Mouse (Mus musculus) liver, embryonic 14.5 days (tissue): Measurements from ENCODE around the gene Marcksl1. TPM values are rescaled to one million over a fixed set of nuclear protein-coding genes. Genes with fewer than 3 reads are reported as not detected.
"Not testable (repeated sequence)": the region's sequence is repeated elsewhere in the genome, so short reads cannot be mapped to it uniquely, and the experiment has no call there.

ENCODE experiments used
- ATAC-seq: fragments of 200-750 bp; cut with Nextera tagmentation; 2 replicates; pipeline ENCODE4 v1.8.0; 2017; ENCODE audit warnings: moderate number of reproducible peaks, mild to moderate bottlenecking, moderate library complexity; ENCODE audit not compliant: insufficient read depth
- DNase-seq, 3 experiments: peaks; one replicate each; pipeline ENCODE4 v3.0.0-alpha.2; 2012 to 2013; ENCODE audit warnings: low read depth in 3 of 3, low spot score in 3 of 3
- H3K27ac ChIP-seq: fragments of 300-500 bp; sonication (generic); 2 replicates; pipeline ENCODE4 v1.5.1; 2014; ENCODE audit warnings: moderate library complexity, mild to moderate bottlenecking, control low read depth, inconsistent platforms
- H3K27me3 ChIP-seq: fragments of 300-500 bp; sonication (generic); 2 replicates; pipeline ENCODE4 v1.6.1; 2014; ENCODE audit warnings: mild to moderate bottlenecking, low read length, moderate library complexity; ENCODE audit not compliant: control insufficient read depth, insufficient read depth
- H3K36me3 ChIP-seq: fragments of 300-500 bp; sonication (generic); replicated peaks from 2 replicates; pipeline ENCODE4 v1.6.1; 2014; ENCODE audit warnings: low read depth; ENCODE audit not compliant: control insufficient read depth, insufficient read depth
- H3K4me1 ChIP-seq, 2 experiments: fragments of 200-500 bp in 1 of 2; fragments of 300-500 bp in 1 of 2; sonication (generic) in 1 of 2; replicated peaks; 2 replicates each; pipeline ENCODE4 v1.6.1; 2012 to 2014; ENCODE audit warnings: antibody characterized with exemption in 1 of 2, inconsistent platforms in 1 of 2, low read length in 1 of 2; ENCODE audit not compliant: control insufficient read depth in 2 of 2, insufficient read depth in 2 of 2
- H3K4me2 ChIP-seq: fragments of 300-500 bp; sonication (generic); 2 replicates; pipeline ENCODE4 v1.6.1; 2014; ENCODE audit warnings: low read depth, mild to moderate bottlenecking, control low read depth, moderate library complexity
- H3K4me3 ChIP-seq, 2 experiments: fragments of 200-500 bp in 1 of 2; fragments of 300-500 bp in 1 of 2; sonication (generic) in 1 of 2; 2 replicates each; pipeline ENCODE4 v1.5.1; 2012 to 2014; ENCODE audit warnings: low read depth in 2 of 2, low read length in 2 of 2, mild to moderate bottlenecking in 2 of 2, control low read depth in 1 of 2, inconsistent platforms in 1 of 2, moderate library complexity in 1 of 2; ENCODE audit not compliant: insufficient read depth in 1 of 2
- H3K9ac ChIP-seq: fragments of 300-500 bp; sonication (generic); replicated peaks from 2 replicates; pipeline ENCODE4 v1.6.1; 2014; ENCODE audit warnings: mild to moderate bottlenecking, control low read depth, moderate library complexity
- H3K9me3 ChIP-seq: fragments of 300-500 bp; sonication (generic); 2 replicates; pipeline ENCODE4 v1.6.1; 2016; ENCODE audit warnings: low read length, mixed read lengths; ENCODE audit not compliant: control insufficient read depth
- CTCF ChIP-seq: IDR thresholded peaks from 2 replicates; pipeline ENCODE4 v1.5.1; 2016; ENCODE audit warnings: antibody characterized with exemption, low read depth, control low read depth
- EP300 ChIP-seq: IDR thresholded peaks from 2 replicates; pipeline ENCODE4 v1.6.1; 2016; ENCODE audit warnings: antibody characterized with exemption, low read depth
- WGBS: fragments of 180-500 bp; shearing (Covaris S2); extraction: QIAGEN DNeasy Blood & Tissue Kit; methylation state at CpG from one replicate; pipeline ENCODE4 v1.1.7; 2014; ENCODE audit not compliant: insufficient replicate concordance; 5-methylcytosine and 5-hydroxymethylcytosine counted together
- polyA plus RNA-seq, 2 experiments: library from polyadenylated mRNA; depleted of rRNA in 1 of 2; stranded (reverse) in 1 of 2; unstranded in 1 of 2; fragments of >200 nt; fragmentation: Nextera tagmentation in 1 of 2; extraction: Ambion mirVana in 1 of 2; gene quantifications; 2 replicates each; pipeline versions ENCODE4 v1.2.1 to v1.2.3; 2012 to 2014

Gene Marcksl1
- polyA plus RNA-seq, 2 experiments: 34.8 to 38.2 TPM

- peaks cover 13 to 14% of the 10 kb centered on the region in 2 experiments for H3K4me1 ChIP-seq
- TF ChIP-seq EP300: no peak
- TF ChIP-seq CTCF: peak; percentile 59
- DNase-seq: peak in 2 of 3 experiments; percentile 47 to 54
Measured at GRCm38 (mm10) chr4:129541868-129542591, 28.6 kb downstream of the Marcksl1 start.

GRCm38 (mm10) chr4:129542592-129543141 is 29.3 kb downstream of the Marcksl1 start, which contains the start of gene Hdac1:
Hdac1 (minus strand) TSS chr4:129542713.
- TF ChIP-seq EP300 (0 out of 2 replicates have a peak, but pooled peaks have one; percentile 22), CTCF (0 out of 2 replicates have a peak, but pooled peaks have one; percentile 24)
- DNase-seq: peak; percentile 96 to 97 (median 96)
- Histone ChIP-seq H3K9ac (peak within 1 kb of the TSS; percentile 96), H3K4me2 (peak within 1 kb of the TSS; percentile 95), H3K4me1 (peaks cover 13 to 18% of the 10 kb centered on the region in 2 experiments), H3K4me3 (peak within 1 kb of the TSS; percentile 89 to 90), H3K27me3 (no peaks in the 10 kb centered on the region), H3K36me3 (peaks cover 6% of the 10 kb centered on the region; the same call in 1 of the 2 replicates), H3K9me3 (no peaks in the 10 kb centered on the region), H3K27ac (peak within 1 kb of the TSS; percentile 84)
- 1% methylated on average over 46 of the region's 46 CpGs for WGBS
- peak; percentile 99 for ATAC-seq

More at GRCm38 (mm10) chr4:129541868-129542591, 28.6 kb downstream of the Marcksl1 start:
- peak overlapping the region; percentile 96 for H3K9ac ChIP-seq
- 0 out of 2 replicates have a peak, but pooled peaks have one; percentile 1 for ATAC-seq
- H3K4me3 ChIP-seq: peak overlapping the region; percentile 89 to 90
- peak overlapping the region; percentile 95 for H3K4me2 ChIP-seq
- H3K27ac ChIP-seq: peak overlapping the region; percentile 76
- H3K36me3 ChIP-seq: peaks cover 6% of the 10 kb centered on the region; the same call in 1 of the 2 replicates
- no peaks in the 10 kb centered on the region for H3K9me3 ChIP-seq
- H3K27me3 ChIP-seq: no peaks in the 10 kb centered on the region
- under 1% methylated on average over 30 of the region's 30 CpGs for WGBS

GRCm38 (mm10) chr4:129544106-129544505 is 30.7 kb downstream of the Marcksl1 start:
- no peak for ATAC-seq
- Histone ChIP-seq H3K27me3 (no peaks in the 10 kb centered on the region), H3K4me3 (no peak overlapping the region), H3K27ac (no peak overlapping the region), H3K4me1 (peaks cover 13 to 18% of the 10 kb centered on the region in 2 experiments), H3K36me3 (peaks cover 6% of the 10 kb centered on the region; the same call in 1 of the 2 replicates), H3K4me2 (no peak overlapping the region), H3K9me3 (no peaks in the 10 kb centered on the region), H3K9ac (no peak overlapping the region)
- WGBS: 80% methylated on average over 4 of the region's 4 CpGs
- TF ChIP-seq EP300: no peak
- no peak for TF ChIP-seq CTCF
- no peak for DNase-seq

- H3K4me1 ChIP-seq: not testable (repeated sequence)
Measured at GRCm38 (mm10) chr4:129547631-129548030, 34.2 kb downstream of the Marcksl1 start.

GRCm38 (mm10) chr4:129549306-129549705 is 35.9 kb downstream of the Marcksl1 start:
- TF ChIP-seq EP300 (no peak), CTCF (peak; percentile 75)
- DNase-seq (no peak), ATAC-seq (no peak)
- H3K4me3 ChIP-seq: no peak overlapping the region
- no peaks in the 10 kb centered on the region for H3K27me3 ChIP-seq
- no peak overlapping the region for H3K9ac ChIP-seq
- H3K36me3 ChIP-seq: no peaks in the 10 kb centered on the region
- H3K9me3 ChIP-seq: no peaks in the 10 kb centered on the region
- WGBS: 59% methylated on average over 2 of the region's 2 CpGs
- no peak overlapping the region for H3K4me2 ChIP-seq
- no peak overlapping the region for H3K27ac ChIP-seq
- peaks cover 0 to 4% of the 10 kb centered on the region in 2 experiments; a peak in 2 of 4 replicates for H3K4me1 ChIP-seq

More at GRCm38 (mm10) chr4:129547631-129548030, 34.2 kb downstream of the Marcksl1 start:
- not testable (repeated sequence) for H3K36me3 ChIP-seq, H3K9ac ChIP-seq, H3K27me3 ChIP-seq, ATAC-seq, H3K4me3 ChIP-seq, H3K4me2 ChIP-seq, H3K9me3 ChIP-seq, H3K27ac ChIP-seq, DNase-seq
- 57% methylated on average over 4 of the region's 4 CpGs for WGBS
